Comparison of ENCODE assay signal across 8 mouse cellular contexts in genomic region chr15:5116270-5117030, GRCm38 (mm10). TPM values are rescaled to one million over a fixed set of nuclear protein-coding genes. Genes with fewer than 3 reads are reported as not detected.
A peak's percentile ranks its signal among the peaks of the same experiment; 100 is the strongest.
DNase-seq lines count a peak whose midpoint lies in the region; ATAC-seq lines count a peak whose summit lies in the region.

TSS of gene Rpl37 (plus strand) at chr15:5116645.

- H3K27ac ChIP-seq in hindbrain, embryonic 16.5 days (ENCODE audit: low read depth, low read length): peak within 1 kb of the TSS; percentile 86
- peak within 1 kb of the TSS; percentile 66 for H3K27ac ChIP-seq in macrophage

- peaks cover 23% of the 10 kb centered on the region for H3K36me3 ChIP-seq in hindbrain, embryonic 16.5 days (ENCODE audit: control insufficient read depth, insufficient read depth, low read length)
- peaks cover 33% of the 10 kb centered on the region; the same call in 1 of the 2 replicates for H3K36me3 ChIP-seq in macrophage (ENCODE audit: inconsistent target)

- peak within 1 kb of the TSS; percentile 80 for H3K9ac ChIP-seq in hindbrain, embryonic 16.5 days (ENCODE audit: low read depth, low read length)

- under 1% methylated on average over 50 of the region's 55 CpGs for WGBS in hindbrain, embryonic 16.5 days
- under 1% methylated on average over 55 of the region's 55 CpGs for WGBS in macrophage (ENCODE audit: missing documents)

- H3K27me3 ChIP-seq in hindbrain, embryonic 16.5 days (replicated peaks; ENCODE audit: control insufficient read depth, insufficient read depth, low read length): no peaks in the 10 kb centered on the region

- H3K4me1 ChIP-seq in hindbrain, embryonic 16.5 days (ENCODE audit: control insufficient read depth, insufficient read depth, low read depth, low read length): peaks cover 15% of the 10 kb centered on the region

- peaks cover 38% of the 10 kb centered on the region for H3K79me2 ChIP-seq in macrophage (ENCODE audit: inconsistent target)

- ATAC-seq in hindbrain, embryonic 16.5 days: peak; percentile 99

- peak within 1 kb of the TSS; percentile 81 for H3K4me3 ChIP-seq in hindbrain, embryonic 16.5 days (ENCODE audit: low read length)
- peak within 1 kb of the TSS; percentile 91 for H3K4me3 ChIP-seq in macrophage (ENCODE audit: inconsistent target)

- DNase-seq in WW6 (ENCODE audit: low read depth, low spot score): peak; percentile 97
- peak; percentile 98 to 99 for DNase-seq in cerebellum, postnatal 4 days (ENCODE audit: low spot score in 2 of 2)
- DNase-seq in gastrocnemius, adult 18-20 months (ENCODE audit: low spot score): peak; percentile 99
- DNase-seq in left cerebral cortex, adult 18-20 months (ENCODE audit: low spot score in 2 of 2): peak; percentile 97 to 99
- peak; percentile 99 for DNase-seq in right cerebral cortex, adult 18-20 months
- peak; percentile 96 for DNase-seq in urinary bladder, postnatal 10 days (ENCODE audit: low spot score)

- peak within 1 kb of the TSS; percentile 78 for H3K4me2 ChIP-seq in hindbrain, embryonic 16.5 days (ENCODE audit: low read length)

- no peaks in the 10 kb centered on the region for H3K9me3 ChIP-seq in hindbrain, embryonic 16.5 days (ENCODE audit: control insufficient read depth, low read length)

RNA-seq across cellular contexts. Expression of gene Rpl37, which starts in this region (rescaled TPM):
- total RNA-seq in gastrocnemius, adult 18-20 months (2021): 100 to 1,000 TPM; 186 to 194 TPM
- polyA plus RNA-seq in hindbrain, embryonic 16.5 days (2015; fragmentation: Nextera tagmentation; extraction: Ambion mirVana): 243 and 252 TPM in 2 replicates
- 100 to 1,000 TPM; 308 to 322 TPM for total RNA-seq in left cerebral cortex, adult 18-20 months (2021)
- total RNA-seq in macrophage (2018; cell fraction: chromatin; rRNA removed): 100 to 1,000 TPM in 1 of 26 experiments, 10 to 100 TPM in 25; 35.7 to 113 (median 67.1) TPM
- 100 to 1,000 TPM; 142 to 422 (median 216) TPM for total RNA-seq in macrophage (2018; cell fraction: cytosol; rRNA removed)
- total RNA-seq in macrophage (2018; cell fraction: nucleus; rRNA removed): 100 to 1,000 TPM in 1 of 26 experiments, 10 to 100 TPM in 25; 34.6 to 137 (median 64.8) TPM
- 263 to 496 TPM (median 486 TPM) in 3 replicates for polyA plus RNA-seq in macrophage (2018)

Comparison
In these comparisons a context has a peak if more than half of its experiments do, and no peak if none do; other contexts are left out.
1. Peak in every context shown above with its lines: DNase-seq, ATAC-seq, H3K4me3 ChIP-seq and H3K27ac ChIP-seq.